Mouse (Mus musculus): Measurements from ENCODE around the gene Mgat5. TPM values are rescaled to one million over a fixed set of nuclear protein-coding genes. Genes with fewer than 3 reads are reported as not detected.

The Mgat5 gene
- total RNA-seq (2015): 77.7 and 81.8 TPM in 2 replicates
- total RNA-seq (2017): 71.4 and 83.3 TPM in 2 replicates

DNA sequence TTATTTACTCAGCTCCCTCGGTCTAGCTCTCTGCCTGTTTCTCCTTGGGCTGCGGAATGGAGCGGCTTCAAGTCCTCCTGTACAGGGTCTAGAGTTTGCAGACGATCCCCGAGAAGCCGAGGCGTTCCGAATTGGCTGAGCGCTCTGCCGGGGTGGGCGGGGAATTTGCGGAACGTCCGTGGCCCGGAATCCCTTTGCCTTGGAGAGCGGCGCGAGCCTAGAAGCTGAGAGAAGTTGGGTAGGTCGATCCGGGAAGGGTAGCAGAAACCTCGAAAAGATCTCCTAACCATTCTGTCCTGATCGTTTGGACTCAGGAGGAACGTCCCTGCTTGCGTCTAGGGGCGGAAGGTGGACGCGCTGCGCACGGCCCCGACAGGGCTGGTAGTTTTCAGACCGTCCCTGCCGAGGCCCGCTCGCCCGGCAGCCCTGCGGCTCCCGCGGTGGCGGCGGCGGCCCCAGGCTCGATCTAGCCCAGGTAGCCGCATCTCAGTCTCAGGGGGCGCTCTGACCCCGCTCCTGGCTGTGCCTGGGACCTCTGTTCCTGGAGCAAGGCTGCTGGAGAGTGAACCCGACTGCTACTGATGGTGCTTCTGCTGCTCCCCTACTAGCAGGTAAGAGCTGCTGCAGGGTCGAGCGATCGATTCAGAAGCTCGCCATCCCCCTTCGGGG is at the start of gene Mgat5:
Gene Mgat5 (plus strand): TSS at position 199 of the 669 bp plus-strand sequence.
- ATAC-seq (replicated peaks; ENCODE audit: poor library complexity): peak; percentile 68

DNA sequence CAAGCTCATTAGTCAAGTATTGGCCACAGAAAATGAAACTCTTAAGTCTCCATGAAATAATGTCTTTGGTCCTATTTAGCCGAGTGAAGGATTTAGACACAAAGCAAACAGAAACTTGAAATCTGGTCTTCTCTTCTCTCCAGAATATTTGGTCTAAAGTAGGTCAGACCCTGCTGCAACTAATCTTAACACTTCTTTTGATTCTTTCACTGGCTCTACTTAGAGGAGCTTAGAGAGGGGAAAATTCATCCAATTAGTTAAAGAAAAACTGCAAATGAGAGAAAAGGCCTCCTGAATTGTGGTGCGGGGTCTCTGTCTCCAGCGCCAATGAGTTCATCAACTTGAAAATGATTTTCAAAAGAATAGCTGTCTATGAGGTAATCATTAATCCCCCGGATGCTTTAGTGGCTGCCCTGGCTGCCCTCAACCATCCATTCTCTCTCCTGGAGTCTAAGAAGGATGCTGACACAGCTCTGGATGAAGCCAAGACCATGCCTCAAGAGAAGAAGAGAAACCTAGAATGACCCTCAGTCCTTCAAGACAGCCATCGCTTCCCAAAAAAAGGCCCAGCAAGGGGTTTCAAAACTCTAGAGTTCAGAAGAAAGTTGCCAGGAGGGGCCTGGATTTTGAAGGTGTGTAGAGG is 44.6 kb upstream of the Mgat5 start:
- ATAC-seq (replicated peaks; ENCODE audit: poor library complexity): no peak

DNA sequence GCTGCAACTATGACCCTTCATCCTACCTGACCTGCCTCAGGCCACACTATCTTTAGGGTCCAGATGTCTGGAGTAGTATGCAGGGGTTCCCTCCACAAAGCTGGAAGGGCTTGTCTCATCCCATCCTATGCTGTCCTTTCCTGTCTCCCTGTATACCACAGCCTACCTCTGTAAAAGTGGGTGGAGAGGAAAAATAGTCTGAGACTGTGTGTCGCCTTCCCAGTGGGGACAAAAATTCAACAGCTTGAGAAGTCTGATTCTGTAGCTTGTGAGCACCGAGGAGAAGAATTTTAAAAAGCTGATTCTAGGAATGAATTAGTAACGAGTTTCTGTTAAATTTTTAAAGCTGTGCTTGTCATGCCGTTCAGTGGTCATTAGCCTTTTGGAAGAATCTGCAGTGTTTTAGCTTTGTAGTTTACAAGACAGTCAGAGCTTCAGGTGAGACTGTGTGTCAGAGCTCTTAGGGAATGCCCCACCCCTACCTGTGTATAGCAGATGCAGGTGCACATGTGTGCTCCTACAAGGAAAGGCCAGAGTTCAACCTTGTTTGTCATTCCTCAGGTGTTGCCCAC is 40.1 kb upstream of the Mgat5 start:
- ATAC-seq (replicated peaks; ENCODE audit: poor library complexity): no peak

DNA sequence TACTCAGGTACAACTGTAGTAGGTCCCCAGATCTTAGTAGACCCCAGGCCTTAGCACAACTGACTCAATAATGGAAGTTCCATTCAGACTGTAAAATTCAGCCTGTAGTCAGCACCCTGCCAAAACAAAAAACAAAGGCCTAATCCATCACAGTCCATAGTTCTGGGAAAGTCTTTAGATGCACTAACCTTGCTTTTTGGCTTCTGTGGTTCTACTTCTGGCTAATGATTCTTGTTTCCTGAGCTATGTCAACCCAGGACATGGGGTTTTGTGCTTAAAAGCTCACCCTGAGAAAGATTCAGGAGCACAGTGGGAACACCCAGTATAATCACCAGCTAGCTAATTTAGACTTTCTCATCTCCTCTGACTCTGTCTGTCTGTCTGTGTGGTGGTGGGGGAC is 38.3 kb upstream of the Mgat5 start:
- no peak for ATAC-seq (replicated peaks; ENCODE audit: poor library complexity)

DNA sequence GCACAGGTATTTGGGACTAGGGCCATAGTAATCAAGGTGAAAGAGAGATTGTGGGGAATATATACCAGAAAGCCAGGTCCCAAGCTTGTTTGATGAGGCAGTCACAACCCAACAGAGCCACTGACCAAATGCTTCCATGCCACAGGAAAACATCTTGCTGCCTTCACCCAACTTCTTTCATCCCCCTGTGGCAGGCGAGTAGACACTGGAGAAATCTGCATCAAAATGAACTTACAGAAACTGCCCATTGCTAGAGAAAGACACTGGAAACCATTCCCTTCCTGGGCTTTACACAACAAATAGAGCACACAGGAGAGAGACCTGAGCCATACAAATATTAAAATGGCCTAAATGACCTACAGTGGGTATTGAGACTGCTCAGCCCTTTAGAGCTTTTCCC is 37.2 kb upstream of the Mgat5 start:
- ATAC-seq (replicated peaks; ENCODE audit: poor library complexity): no peak

DNA sequence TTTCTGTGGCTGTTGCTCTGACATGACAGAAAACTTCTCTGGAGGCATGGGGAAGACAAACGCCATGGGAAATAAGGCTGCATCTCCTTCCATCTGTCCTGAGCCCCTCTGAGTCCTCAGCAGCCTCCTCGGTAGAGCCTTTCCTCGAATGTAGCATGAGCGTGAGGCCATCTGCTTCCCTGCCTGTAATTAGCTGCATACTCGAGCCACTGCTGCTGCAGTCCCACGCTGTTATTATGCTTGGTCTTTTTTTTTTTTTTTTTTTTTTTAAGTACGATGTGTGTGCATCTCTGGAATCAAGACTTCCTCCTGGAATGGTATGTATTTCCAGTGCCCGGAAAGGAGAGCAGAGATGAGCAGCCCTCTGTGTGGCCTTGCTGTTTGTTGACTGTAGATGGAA is 36.6 kb upstream of the Mgat5 start:
- no peak for ATAC-seq (replicated peaks; ENCODE audit: poor library complexity)

DNA sequence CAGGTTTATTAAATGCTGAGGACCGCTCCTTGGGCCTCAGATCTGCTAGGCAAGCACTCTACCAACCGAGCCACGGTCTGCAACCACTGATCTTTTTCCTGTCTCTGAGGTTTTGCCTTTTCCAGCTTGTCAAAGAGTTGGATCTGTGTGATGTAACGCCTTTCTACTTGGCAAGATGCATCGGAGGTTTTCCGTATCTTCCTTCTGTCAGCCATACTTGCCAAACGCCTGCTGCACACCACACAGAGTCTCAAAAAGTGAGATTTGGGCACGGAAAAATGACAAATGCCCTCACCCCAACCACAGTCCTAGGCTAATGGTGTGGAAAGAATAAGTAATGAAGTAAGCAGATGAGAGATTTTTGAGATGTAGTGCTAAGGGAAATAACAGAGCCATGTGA is 35.3 kb upstream of the Mgat5 start:
- ATAC-seq (replicated peaks; ENCODE audit: poor library complexity): no peak

DNA sequence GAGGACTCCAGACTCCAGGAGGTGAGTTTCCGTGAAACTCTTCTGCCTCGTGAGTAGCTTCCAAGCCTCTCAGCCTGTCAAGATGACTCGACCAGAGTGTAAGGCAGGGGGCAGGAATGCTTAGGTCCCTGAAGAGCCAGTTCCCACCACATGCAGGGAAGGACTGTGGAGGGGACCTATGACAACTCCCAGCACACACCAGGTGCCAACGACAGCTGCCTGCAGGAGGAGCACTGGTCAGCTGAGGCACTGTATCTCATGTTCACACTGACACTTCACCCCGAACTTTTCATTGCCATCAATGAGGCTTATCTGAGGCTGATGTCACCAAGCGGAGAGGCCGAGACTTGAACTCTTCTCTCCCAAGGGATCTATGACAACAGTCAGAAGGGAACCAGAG is 33.5 kb upstream of the Mgat5 start:
- no peak for ATAC-seq (replicated peaks; ENCODE audit: poor library complexity)

DNA sequence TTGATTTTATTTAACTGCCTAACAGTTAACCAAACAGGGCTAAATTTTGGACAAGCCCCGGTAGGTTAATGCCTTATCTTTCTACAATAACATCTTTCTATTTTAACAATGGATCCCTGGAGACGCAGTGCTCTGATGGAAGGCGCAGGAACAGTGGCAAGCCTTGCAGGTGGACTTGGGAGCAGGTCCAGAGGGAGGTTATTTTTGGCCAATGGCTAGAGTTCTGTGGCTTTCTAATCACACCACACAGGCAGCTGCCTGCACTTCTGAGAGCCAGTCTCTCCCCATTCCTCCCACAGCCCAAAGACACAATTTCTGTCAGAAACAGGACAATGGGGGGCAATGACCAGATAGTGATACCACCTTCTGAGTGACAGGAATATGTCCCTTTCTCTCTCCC is 31.4 kb upstream of the Mgat5 start:
- ATAC-seq (replicated peaks; ENCODE audit: poor library complexity): no peak

DNA sequence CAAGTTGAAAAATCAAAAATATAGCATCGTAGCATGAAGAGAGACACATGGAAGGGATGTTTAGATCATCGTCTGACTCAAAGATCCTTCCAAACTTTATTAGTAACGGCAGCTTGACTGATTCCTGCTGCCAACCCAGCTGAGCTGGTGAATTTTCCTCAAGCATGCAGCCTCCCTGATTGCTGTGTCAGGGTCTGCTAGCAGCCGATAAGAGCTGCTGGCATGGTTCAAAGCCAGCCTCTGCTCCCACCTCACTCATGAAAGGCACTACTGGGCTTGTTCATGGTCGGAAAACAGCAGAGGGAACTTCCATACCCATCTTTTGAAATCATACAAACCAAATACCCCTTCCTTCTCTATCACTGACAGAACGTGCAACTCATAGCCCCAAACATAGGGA is 12.4 kb upstream of the Mgat5 start:
- peak; percentile 60; the same call in 1 of the 2 replicates for ATAC-seq (replicated peaks; ENCODE audit: poor library complexity)

DNA sequence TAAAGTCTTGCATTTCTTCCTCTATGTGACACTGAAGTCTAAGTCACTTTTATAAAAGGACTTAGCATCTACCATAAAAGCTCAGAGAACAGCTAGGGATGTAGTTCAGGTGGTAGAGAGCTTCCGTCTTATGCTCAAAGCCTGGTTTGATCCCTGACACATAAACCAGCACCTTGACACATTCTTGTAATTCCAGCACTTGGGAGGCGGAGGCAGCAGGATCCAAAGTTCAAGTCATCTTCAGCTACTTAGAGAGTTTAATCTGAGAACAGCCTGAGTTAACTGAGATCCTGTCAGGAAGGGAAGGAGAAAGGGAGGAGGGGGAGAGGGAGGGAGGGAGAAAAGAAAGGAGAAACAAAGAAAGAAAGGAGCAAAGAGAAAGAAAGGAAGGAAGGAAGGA is 5.6 kb upstream of the Mgat5 start:
- ATAC-seq (replicated peaks; ENCODE audit: poor library complexity): no peak

DNA sequence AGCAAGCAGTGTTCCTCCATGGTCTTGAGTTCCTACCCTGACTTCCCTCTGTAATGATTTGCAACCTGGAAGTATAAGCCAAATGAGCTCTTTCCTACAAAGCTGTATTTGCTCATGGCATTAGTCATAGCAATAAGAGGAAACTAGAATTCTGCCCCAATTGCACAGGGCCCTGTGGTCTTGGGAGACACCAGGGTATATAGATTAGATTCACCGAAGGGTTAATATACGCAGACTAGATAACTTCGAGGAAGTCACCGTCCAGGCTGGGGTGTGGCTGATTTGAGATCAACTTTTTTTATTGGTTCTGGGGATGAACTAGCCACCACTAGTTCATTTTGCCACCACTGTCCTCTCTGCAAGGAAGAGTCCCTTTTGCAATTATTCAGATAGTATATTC is 2.5 kb upstream of the Mgat5 start:
- ATAC-seq (replicated peaks; ENCODE audit: poor library complexity): no peak

DNA sequence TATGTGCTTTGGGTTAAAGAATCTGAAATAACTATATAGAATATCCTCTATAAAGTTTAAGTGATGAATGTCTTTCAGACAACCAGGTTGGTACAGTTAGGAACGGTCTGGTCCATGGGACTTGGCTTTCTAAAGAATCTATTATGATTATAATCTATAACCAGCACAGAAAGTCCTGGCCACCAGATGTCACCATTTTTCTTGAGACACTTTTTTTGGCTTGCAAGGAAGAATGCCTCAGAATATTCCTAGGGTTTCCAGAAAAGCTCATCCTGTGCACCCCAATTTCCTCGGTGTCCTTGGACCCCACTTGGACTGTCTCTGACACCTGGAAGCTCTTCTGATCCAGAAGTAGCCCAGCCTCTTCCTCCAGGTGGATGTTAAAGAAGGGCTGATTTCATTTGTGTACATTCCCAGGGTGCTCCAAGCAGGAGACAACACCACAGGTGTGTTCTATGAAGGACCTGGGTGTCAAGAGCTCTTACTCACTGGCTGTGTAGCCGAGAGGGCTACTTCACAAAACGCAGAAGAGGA is 1.5 kb upstream of the Mgat5 start:
- ATAC-seq (replicated peaks; ENCODE audit: poor library complexity): no peak

DNA sequence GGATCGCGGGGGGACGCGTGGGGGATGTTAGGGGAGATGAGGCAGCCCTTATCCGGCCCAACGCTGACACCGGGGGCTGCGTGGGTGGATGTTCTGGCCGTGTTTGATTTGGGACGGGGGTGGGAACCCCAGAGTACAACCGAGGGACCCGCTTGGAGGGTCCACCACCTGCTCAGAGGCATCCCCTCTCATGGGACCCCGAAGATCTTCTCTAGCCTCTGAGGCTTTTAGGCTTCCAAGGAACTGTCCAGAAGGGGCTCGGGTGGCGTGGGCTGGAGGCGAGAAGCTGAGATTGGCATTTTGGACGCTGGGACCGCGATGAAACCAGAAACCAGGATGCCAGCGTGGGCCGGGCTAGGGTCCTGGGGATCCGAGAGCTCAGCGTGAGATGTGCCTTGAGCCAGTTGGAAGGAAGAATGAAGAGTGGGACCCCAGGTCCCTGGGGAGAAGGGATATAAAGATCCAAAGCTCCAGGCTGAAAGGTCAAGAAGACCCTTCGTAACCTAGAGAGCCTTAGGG is 745 bp downstream of the Mgat5 start:
- no peak for ATAC-seq (replicated peaks; ENCODE audit: poor library complexity)

DNA sequence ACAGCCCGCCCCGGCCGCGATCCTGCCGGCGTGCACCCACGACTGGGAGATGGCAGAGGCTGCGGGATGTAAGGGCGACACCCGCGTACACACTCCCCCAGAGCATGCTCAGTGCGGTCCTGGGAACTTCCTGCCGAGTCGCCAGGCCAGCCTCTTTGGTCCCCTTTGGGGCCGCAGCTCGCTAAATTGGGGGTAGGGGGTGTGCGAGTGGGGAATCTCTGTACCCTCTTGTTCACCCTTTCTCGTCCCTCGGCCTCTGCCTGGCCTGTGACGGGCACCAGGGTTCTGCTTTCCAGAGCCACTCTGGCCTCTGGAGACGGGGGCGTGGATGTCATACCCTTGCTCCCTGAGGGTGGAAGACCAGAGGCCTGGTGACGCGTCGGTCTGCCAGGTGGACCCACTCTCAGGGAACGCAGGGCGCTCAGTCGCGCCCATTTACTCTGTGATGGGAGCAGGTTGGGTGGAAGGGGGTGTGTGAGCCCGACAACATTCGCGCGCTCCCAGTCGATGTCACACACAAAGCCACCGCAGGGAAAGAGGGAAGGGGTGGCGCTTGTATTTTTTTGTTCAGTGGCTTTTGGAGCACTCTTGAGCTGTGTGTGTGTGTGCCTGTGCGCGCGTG is 1.3 kb downstream of the Mgat5 start:
- ATAC-seq (replicated peaks; ENCODE audit: poor library complexity): peak; percentile 29

DNA sequence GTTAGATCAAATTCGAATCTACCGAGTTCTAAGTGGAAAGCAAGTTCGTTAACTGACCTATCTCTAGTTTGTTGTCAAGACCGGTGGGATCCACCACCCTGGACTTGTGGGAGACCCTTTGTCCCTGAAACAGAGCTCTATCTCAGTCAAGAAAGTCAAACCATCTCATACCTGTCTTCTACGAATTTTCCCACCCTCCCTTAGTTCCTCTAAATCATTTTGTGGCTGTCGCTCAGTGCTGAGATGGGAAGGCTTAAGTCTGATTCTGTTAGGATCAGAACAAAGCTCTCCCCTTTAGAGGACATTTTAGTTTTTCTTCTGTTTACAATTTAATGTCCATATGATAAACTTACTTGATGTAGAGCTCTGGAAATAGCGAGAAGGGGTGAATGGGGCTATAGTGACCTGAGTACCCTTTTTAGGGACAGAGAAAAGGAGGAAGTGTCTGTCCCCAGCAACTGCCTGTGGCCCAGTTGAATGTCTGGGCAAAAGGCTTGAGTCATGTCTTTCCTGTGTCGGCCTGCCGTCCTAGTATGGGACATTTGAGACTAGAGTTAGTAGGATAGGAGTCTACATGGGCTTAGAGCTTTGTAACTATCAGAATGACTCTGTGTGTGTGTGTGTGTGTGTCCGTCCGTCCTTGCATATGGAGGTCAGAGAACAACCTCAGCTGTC is 2.2 kb downstream of the Mgat5 start:
- peak; percentile 23 for ATAC-seq (replicated peaks; ENCODE audit: poor library complexity)

DNA sequence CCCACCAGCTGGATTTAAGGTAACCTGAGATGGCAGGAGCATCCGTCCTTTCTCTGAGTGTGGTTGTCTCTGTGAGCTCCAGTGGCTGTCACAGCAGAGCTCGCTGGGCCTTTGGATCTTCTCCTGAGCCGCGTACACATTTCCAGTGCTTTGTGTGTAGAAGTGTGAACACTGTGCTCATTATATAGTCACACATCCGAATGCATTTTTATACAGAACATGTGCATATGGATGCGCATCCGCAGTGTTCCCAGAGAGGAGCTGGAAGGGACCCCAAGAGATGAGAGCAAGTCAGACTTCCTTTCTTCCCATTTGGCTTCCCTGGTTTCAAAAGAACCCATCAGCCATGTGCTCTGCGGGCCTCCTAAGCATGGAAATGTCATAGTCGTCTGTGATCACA is 3.4 kb downstream of the Mgat5 start:
- no peak for ATAC-seq (replicated peaks; ENCODE audit: poor library complexity)

DNA sequence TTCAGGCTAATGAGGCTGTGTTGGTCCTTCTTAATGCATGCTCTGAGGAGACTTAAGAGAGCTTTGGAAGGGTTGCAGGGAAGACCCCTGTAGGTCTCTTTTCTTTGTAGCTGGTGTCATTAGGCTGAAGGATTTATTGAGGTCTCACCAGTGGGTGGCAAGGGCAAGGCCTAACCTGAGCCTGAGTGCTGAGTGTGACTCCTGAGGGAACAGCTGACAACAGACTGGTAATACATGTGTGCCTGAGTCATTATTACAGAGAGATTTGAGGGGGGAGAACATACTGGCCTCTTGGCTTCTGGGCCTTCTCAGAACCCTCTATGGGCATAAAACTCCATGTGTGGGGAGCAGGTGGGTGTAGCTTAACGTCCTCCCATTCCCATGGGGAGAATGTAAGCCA is 8.0 kb downstream of the Mgat5 start:
- no peak for ATAC-seq (replicated peaks; ENCODE audit: poor library complexity)

DNA sequence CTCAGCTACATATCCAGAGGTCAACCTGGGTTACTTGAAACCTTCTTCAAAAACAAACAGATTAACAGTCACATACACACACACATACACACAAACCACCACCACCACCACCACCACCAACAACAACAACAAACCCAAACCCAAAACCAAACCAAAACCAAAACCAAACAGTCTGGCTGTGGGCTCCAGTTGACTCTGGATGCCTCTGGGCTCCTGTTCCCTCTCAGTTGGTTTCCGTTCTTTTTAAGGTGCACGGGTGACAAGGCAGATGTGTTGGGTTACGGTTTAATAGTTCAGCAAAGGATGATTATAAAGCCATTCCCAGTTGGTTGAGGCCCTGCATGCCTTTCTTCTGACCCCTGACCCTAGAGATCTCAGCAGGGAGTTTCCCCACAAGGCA is 8.6 kb downstream of the Mgat5 start:
- no peak for ATAC-seq (replicated peaks; ENCODE audit: poor library complexity)

DNA sequence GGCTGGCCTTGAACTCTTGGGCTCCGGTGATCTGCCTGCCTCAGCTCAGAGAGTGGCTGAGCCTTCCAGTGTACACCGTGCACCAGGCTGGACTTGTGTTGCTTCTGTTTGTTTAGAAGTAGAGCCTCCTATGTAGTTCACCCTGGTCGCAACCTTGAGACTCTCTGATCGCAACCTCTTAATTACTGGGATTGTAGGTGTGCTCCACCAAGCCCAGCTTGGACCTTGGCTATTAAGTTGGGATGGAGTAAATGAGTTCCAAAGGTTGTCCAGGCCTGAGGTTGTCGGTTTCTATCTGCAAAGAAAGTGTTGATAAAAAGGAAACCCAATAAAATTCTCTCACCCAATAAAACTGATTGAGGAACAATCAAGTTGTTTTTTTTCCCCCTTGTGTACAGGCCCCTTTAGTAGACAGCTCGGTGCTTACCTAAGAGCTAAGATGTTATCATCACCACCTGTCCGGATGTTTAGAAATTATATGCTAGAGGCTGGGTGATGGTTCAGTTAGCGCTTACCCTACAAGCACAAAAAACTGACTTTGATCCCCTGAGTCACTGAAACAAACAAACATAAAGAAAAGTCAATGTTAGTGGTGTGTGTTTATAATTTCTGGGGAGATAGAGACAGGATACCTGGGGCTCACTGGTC is 9.9 kb downstream of the Mgat5 start:
- ATAC-seq (replicated peaks; ENCODE audit: poor library complexity): no peak

Measured in megakaryocyte progenitor cell, adult 5-6 weeks (primary cell).